Mouse (Mus musculus) liver, adult 2 months (tissue): ENCODE data around the gene Sart3. TPM values are rescaled to one million over a fixed set of nuclear protein-coding genes. Genes with fewer than 3 reads are reported as not detected.

Experiments
- DNase-seq: peaks from one replicate; pipeline ENCODE4 v3.0.0-alpha.2; 2011; ENCODE audit warnings: low read depth, low spot score; ENCODE audit errors: extremely low read depth
- H3K27ac ChIP-seq: fragments of 200-500 bp; replicated peaks from 2 replicates; pipeline ENCODE4 v1.5.1; 2012; ENCODE audit warnings: low read depth, mild to moderate bottlenecking, control low read depth, inconsistent platforms, low read length; ENCODE audit not compliant: insufficient read depth
- H3K27me3 ChIP-seq: fragments of 200-500 bp; 2 replicates; pipeline ENCODE4 v1.6.1; 2012; ENCODE audit warnings: mild to moderate bottlenecking, moderate library complexity, low read length, inconsistent platforms; ENCODE audit not compliant: control insufficient read depth, insufficient read depth
- H3K36me3 ChIP-seq: fragments of 200-500 bp; 2 replicates; pipeline ENCODE4 v1.6.1; 2012; ENCODE audit warnings: low read length, inconsistent platforms; ENCODE audit not compliant: control insufficient read depth, insufficient read depth
- H3K4me1 ChIP-seq: fragments of 200-500 bp; 2 replicates; pipeline ENCODE4 v1.6.1; 2011; ENCODE audit warnings: low read length; ENCODE audit not compliant: control insufficient read depth, insufficient read depth
- H3K4me3 ChIP-seq: fragments of 200-500 bp; 2 replicates; pipeline ENCODE4 v1.5.1; 2011; ENCODE audit warnings: low read depth, mild to moderate bottlenecking, control low read depth, low read length, moderate library complexity; ENCODE audit not compliant: insufficient read depth
- H3K79me2 ChIP-seq: fragments of 200-500 bp; 2 replicates; pipeline ENCODE4 v1.6.1; 2012; ENCODE audit warnings: inconsistent platforms, mild to moderate bottlenecking, low read length, moderate library complexity; ENCODE audit not compliant: control insufficient read depth, insufficient read depth
- H3K9ac ChIP-seq: fragments of 200-500 bp; 2 replicates; pipeline ENCODE4 v1.6.1; 2012; ENCODE audit warnings: low read depth, mild to moderate bottlenecking, control low read depth, inconsistent platforms, low read length
- CTCF ChIP-seq: fragments of 200-500 bp; IDR thresholded peaks from 2 replicates; pipeline ENCODE4 v1.5.1; 2011; ENCODE audit warnings: low read depth, low read length, control low read depth
- POLR2A ChIP-seq: fragments of 200-500 bp; IDR thresholded peaks from 2 replicates; pipeline ENCODE4 v1.6.1; 2011; ENCODE audit warnings: low read length, control low read depth; ENCODE audit not compliant: insufficient read depth; ENCODE audit errors: extremely low read depth
- WGBS: fragments of 180-500 bp; shearing (Covaris S2); methylation state at CpG from one replicate; pipeline ENCODE4 v1.1.7; 2018; 5-methylcytosine and 5-hydroxymethylcytosine counted together
- polyA plus RNA-seq: library from polyadenylated mRNA; depleted of rRNA; stranded (reverse); fragments of >200 nt; gene quantifications from 2 replicates; pipeline ENCODE4 v1.2.3, GENCODE M21; 2012
- total RNA-seq: library from RNA; depleted of rRNA; stranded (reverse); fragments of >200 nt; gene quantifications from 2 replicates; pipeline ENCODE4 v1.2.3, GENCODE M21; 2014

Gene Sart3
- total and polyA plus RNA-seq, 2 experiments, result 6.0 to 9.0 TPM

DNA sequence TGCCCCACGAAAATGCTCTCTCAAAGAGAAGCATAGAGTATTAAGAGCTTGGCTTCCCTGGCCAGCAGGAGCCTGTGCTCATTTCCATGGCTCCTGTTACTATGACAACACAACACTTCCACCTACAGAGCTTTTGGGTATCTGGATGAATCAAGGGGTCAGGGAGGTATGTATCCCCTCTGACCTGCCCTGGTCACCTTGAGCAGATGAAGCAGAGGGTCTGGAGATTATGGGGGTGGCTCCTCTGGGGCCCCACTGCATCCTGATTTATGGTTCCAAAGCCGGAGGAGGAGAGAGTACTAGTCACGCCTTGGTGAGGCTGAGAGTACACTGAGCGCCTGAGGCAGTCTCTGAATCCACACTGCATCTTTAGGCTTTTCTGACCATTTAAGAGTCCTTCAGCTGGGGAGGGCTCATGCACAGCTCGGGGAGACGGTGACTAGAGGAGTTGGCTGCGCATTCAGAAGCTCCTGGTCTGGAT lies 41.6 kb downstream of the Sart3 start:
- no peaks in the 10 kb centered on the region for H3K36me3 ChIP-seq
- WGBS, result 74% methylated on average over 7 of the region's 7 CpGs
- H3K4me3 ChIP-seq, result no peak overlapping the region
- no peaks in the 10 kb centered on the region for H3K79me2 ChIP-seq
- TF ChIP-seq POLR2A, result no peak
- TF ChIP-seq CTCF, result no peak
- H3K4me1 ChIP-seq, result no peaks in the 10 kb centered on the region
- no peak for DNase-seq
- H3K27ac ChIP-seq, result no peak overlapping the region
- H3K27me3 ChIP-seq, result no peaks in the 10 kb centered on the region
- H3K9ac ChIP-seq, result no peak overlapping the region

- Histone ChIP-seq H3K4me1 (no peaks in the 10 kb centered on the region), H3K27me3 (no peaks in the 10 kb centered on the region), H3K27ac (no peak overlapping the region), H3K9ac (no peak overlapping the region), H3K79me2 (no peaks in the 10 kb centered on the region), H3K4me3 (no peak overlapping the region), H3K36me3 (no peaks in the 10 kb centered on the region)
- TF ChIP-seq POLR2A (no peak), CTCF (no peak)
- 82% methylated on average over 7 of the region's 7 CpGs for WGBS
- no peak for DNase-seq
Measured at GRCm38 (mm10) chr5:113728691-113729090, 43.6 kb downstream of the Sart3 start.

- Histone ChIP-seq H3K4me3 (no peak overlapping the region), H3K4me1 (no peaks in the 10 kb centered on the region), H3K27ac (no peak overlapping the region), H3K27me3 (no peaks in the 10 kb centered on the region), H3K9ac (no peak overlapping the region), H3K36me3 (no peaks in the 10 kb centered on the region), H3K79me2 (no peaks in the 10 kb centered on the region)
- no peak for DNase-seq
- TF ChIP-seq CTCF (no peak), POLR2A (no peak)
- WGBS, result 85% methylated on average over 7 of the region's 7 CpGs
Measured at GRCm38 (mm10) chr5:113728011-113728410, 44.3 kb downstream of the Sart3 start.

DNA sequence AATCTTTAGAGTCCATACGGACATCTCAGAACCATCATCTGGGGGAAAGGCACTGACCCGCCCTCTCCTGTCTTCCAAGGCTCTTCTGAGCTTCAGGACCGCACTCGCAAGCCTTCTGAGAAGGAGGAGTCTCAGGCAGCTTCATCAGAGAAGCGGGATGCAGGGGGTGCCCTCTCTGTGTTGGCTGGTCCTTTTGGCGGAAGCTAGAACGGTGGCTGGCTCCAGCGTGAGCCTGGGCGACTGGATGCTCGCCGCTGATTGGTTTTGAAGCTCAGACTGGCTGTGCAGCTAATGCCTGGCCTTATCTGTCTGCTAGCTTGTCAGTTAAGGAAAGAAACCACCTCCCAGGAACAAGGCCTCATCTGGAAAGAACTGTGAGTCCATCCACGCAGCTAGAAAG lies 45.1 kb downstream of the Sart3 start:
- DNase-seq, result no peak
- Histone ChIP-seq H3K79me2 (no peaks in the 10 kb centered on the region), H3K9ac (no peak overlapping the region), H3K27ac (no peak overlapping the region), H3K4me3 (no peak overlapping the region), H3K4me1 (no peaks in the 10 kb centered on the region), H3K36me3 (no peaks in the 10 kb centered on the region), H3K27me3 (no peaks in the 10 kb centered on the region)
- 59% methylated on average over 12 of the region's 12 CpGs for WGBS
- TF ChIP-seq CTCF, result no peak
- no peak for TF ChIP-seq POLR2A

DNA sequence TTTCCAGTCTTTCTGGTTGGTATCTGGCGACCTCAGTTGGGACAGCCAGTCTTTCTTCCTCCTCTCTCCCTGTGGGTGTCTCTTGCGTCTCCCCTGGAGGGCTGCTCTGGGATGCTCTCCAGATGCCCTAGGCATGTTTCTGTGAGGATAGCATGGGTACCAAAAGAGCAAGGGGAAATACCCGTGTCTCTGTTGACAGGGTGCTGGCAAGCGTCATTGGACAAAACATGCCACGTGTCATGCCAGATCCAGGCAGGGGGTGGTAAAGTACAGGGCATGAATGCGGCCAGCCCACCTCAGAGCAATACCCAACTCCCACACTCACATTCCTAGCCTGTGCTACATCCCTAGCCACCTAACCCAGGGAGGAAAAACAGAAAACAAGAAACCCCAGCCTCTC lies 45.7 kb downstream of the Sart3 start:
- no peaks in the 10 kb centered on the region for H3K4me1 ChIP-seq
- DNase-seq, result no peak
- H3K4me3 ChIP-seq, result no peak overlapping the region
- H3K36me3 ChIP-seq, result no peaks in the 10 kb centered on the region
- no peak overlapping the region for H3K27ac ChIP-seq
- H3K9ac ChIP-seq, result no peak overlapping the region
- no peak for TF ChIP-seq POLR2A
- no peak for TF ChIP-seq CTCF
- WGBS, result 64% methylated on average over 6 of the region's 6 CpGs
- H3K79me2 ChIP-seq, result no peaks in the 10 kb centered on the region
- H3K27me3 ChIP-seq, result no peaks in the 10 kb centered on the region

GRCm38 (mm10) chr5:113725417-113725816 lies 46.9 kb downstream of the Sart3 start:
- no peak for TF ChIP-seq CTCF
- TF ChIP-seq POLR2A, result no peak
- no peaks in the 10 kb centered on the region for H3K36me3 ChIP-seq
- H3K4me1 ChIP-seq, result no peaks in the 10 kb centered on the region
- 74% methylated on average over 12 of the region's 12 CpGs for WGBS
- no peak for DNase-seq
- H3K9ac ChIP-seq, result no peak overlapping the region
- no peak overlapping the region for H3K4me3 ChIP-seq
- H3K27me3 ChIP-seq, result no peaks in the 10 kb centered on the region
- no peaks in the 10 kb centered on the region for H3K79me2 ChIP-seq
- no peak overlapping the region for H3K27ac ChIP-seq
